Mouse (Mus musculus) liver, embryonic 14.5 days (tissue): ENCODE results near the gene Ppargc1a. TPM values are rescaled to one million over a fixed set of nuclear protein-coding genes. Genes with fewer than 3 reads are reported as not detected.
A peak's percentile ranks its signal among the peaks of the same experiment; 100 is the strongest.

ENCODE experiments used
- ATAC-seq: fragments of 200-750 bp; cut with Nextera tagmentation; 2 replicates; pipeline ENCODE4 v1.8.0; 2017; ENCODE audit warnings: moderate number of reproducible peaks, mild to moderate bottlenecking, moderate library complexity; ENCODE audit not compliant: insufficient read depth
- DNase-seq, 3 experiments: peaks; one replicate each; pipeline ENCODE4 v3.0.0-alpha.2; 2012 to 2013; ENCODE audit warnings: low read depth in 3 of 3, low spot score in 3 of 3
- H3K27ac ChIP-seq: fragments of 300-500 bp; sonication (generic); 2 replicates; pipeline ENCODE4 v1.5.1; 2014; ENCODE audit warnings: moderate library complexity, mild to moderate bottlenecking, control low read depth, inconsistent platforms
- H3K27me3 ChIP-seq: fragments of 300-500 bp; sonication (generic); 2 replicates; pipeline ENCODE4 v1.6.1; 2014; ENCODE audit warnings: mild to moderate bottlenecking, low read length, moderate library complexity; ENCODE audit not compliant: control insufficient read depth, insufficient read depth
- H3K36me3 ChIP-seq: fragments of 300-500 bp; sonication (generic); replicated peaks from 2 replicates; pipeline ENCODE4 v1.6.1; 2014; ENCODE audit warnings: low read depth; ENCODE audit not compliant: control insufficient read depth, insufficient read depth
- H3K4me1 ChIP-seq, 2 experiments: fragments of 200-500 bp in 1 of 2; fragments of 300-500 bp in 1 of 2; sonication (generic) in 1 of 2; replicated peaks; 2 replicates each; pipeline ENCODE4 v1.6.1; 2012 to 2014; ENCODE audit warnings: antibody characterized with exemption in 1 of 2, inconsistent platforms in 1 of 2, low read length in 1 of 2; ENCODE audit not compliant: control insufficient read depth in 2 of 2, insufficient read depth in 2 of 2
- H3K4me2 ChIP-seq: fragments of 300-500 bp; sonication (generic); 2 replicates; pipeline ENCODE4 v1.6.1; 2014; ENCODE audit warnings: low read depth, mild to moderate bottlenecking, control low read depth, moderate library complexity
- H3K4me3 ChIP-seq, 2 experiments: fragments of 200-500 bp in 1 of 2; fragments of 300-500 bp in 1 of 2; sonication (generic) in 1 of 2; 2 replicates each; pipeline ENCODE4 v1.5.1; 2012 to 2014; ENCODE audit warnings: low read depth in 2 of 2, low read length in 2 of 2, mild to moderate bottlenecking in 2 of 2, control low read depth in 1 of 2, inconsistent platforms in 1 of 2, moderate library complexity in 1 of 2; ENCODE audit not compliant: insufficient read depth in 1 of 2
- H3K9ac ChIP-seq: fragments of 300-500 bp; sonication (generic); replicated peaks from 2 replicates; pipeline ENCODE4 v1.6.1; 2014; ENCODE audit warnings: mild to moderate bottlenecking, control low read depth, moderate library complexity
- H3K9me3 ChIP-seq: fragments of 300-500 bp; sonication (generic); 2 replicates; pipeline ENCODE4 v1.6.1; 2016; ENCODE audit warnings: low read length, mixed read lengths; ENCODE audit not compliant: control insufficient read depth
- CTCF ChIP-seq: IDR thresholded peaks from 2 replicates; pipeline ENCODE4 v1.5.1; 2016; ENCODE audit warnings: antibody characterized with exemption, low read depth, control low read depth
- EP300 ChIP-seq: IDR thresholded peaks from 2 replicates; pipeline ENCODE4 v1.6.1; 2016; ENCODE audit warnings: antibody characterized with exemption, low read depth
- WGBS: fragments of 180-500 bp; shearing (Covaris S2); extraction: QIAGEN DNeasy Blood & Tissue Kit; methylation state at CpG from one replicate; pipeline ENCODE4 v1.1.7; 2014; ENCODE audit not compliant: insufficient replicate concordance; 5-methylcytosine and 5-hydroxymethylcytosine counted together
- polyA plus RNA-seq, 2 experiments: library from polyadenylated mRNA; depleted of rRNA in 1 of 2; stranded (reverse) in 1 of 2; unstranded in 1 of 2; fragments of >200 nt; fragmentation: Nextera tagmentation in 1 of 2; extraction: Ambion mirVana in 1 of 2; gene quantifications; 2 replicates each; pipeline versions ENCODE4 v1.2.1 to v1.2.3; 2012 to 2014

Gene Ppargc1a
- polyA plus RNA-seq, 2 experiments: 0.99 to 1.9 TPM

DNA sequence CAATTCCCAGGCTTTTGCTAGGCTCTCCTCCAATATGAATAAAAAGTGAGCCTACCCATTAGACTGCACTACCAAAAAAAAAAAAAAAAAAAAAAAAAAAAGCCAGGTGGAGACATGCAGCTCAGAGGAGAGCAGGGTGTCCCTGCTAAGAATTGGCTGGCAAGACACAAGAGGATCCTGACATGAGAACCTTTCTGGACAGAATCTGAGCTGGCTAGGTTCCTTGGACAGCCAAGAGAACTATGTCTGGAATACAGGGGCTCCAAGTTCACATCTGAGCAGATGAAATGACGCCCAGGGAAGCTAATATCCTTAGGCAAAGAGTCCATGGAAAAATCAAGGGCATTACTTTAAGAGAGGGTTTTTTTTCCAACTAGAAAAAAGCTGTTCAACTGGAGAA lies 33.1 kb downstream of the Ppargc1a start:
- Histone ChIP-seq H3K36me3 (no peaks in the 10 kb centered on the region), H3K4me2 (no peak overlapping the region), H3K27ac (no peak overlapping the region), H3K9ac (no peak overlapping the region), H3K4me1 (no peaks in the 10 kb centered on the region), H3K27me3 (no peaks in the 10 kb centered on the region), H3K9me3 (no peaks in the 10 kb centered on the region), H3K4me3 (no peak overlapping the region)
- TF ChIP-seq CTCF: no peak
- no peak for TF ChIP-seq EP300
- ATAC-seq (no peak), DNase-seq (no peak)
- WGBS: 31% methylated on average over 1 of the region's 1 CpGs

- Histone ChIP-seq H3K4me2 (no peak overlapping the region), H3K9ac (no peak overlapping the region), H3K27me3 (no peaks in the 10 kb centered on the region), H3K36me3 (no peaks in the 10 kb centered on the region), H3K9me3 (no peaks in the 10 kb centered on the region), H3K4me3 (no peak overlapping the region), H3K4me1 (peaks cover 0 to 3% of the 10 kb centered on the region in 2 experiments; a peak in 1 of 4 replicates), H3K27ac (no peak overlapping the region)
- 45% methylated on average over 1 of the region's 1 CpGs for WGBS
- ATAC-seq: no peak
- no peak for DNase-seq
- TF ChIP-seq EP300 (no peak), CTCF (no peak)
Observed at GRCm38 (mm10) chr5:51531286-51531685, 36.2 kb downstream of the Ppargc1a start.

DNA sequence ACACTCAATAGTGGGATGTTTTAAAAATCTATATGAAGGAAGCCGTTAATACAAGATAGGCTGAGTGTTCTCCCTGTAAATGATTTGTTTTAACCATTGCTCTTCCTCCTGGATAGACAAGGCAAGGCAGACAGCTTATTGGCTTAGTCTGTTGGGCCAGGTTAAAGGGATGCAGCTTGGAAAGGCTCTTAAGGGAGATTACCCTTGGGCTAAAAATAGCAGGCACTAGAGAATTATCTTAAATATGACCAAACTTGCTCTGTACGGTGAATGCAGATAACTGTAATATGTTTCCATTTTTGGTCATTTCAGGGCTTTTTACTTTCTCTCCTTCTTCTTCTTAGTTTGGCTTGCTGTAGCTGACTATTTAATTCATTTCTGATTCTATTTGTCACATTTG lies 38.1 kb downstream of the Ppargc1a start:
- no peaks in the 10 kb centered on the region for H3K9me3 ChIP-seq
- WGBS: 34% methylated on average over 2 of the region's 2 CpGs

DNA sequence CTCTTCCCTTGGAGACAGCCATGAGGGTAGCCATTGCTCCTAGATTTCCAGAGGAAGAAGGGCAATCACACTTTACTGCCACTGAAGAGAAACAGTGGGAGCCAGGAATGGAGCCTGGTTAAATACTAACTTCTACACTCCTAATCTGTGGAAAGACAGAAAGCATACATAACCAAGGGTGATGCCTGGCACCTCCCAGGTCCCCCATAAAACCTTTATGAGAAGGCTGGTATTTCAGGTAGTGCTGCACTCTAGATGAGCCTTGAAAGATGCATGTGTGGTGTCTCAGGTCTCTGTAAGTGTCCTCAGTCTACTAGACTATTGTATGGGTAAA lies 39.4 kb downstream of the Ppargc1a start:
- no peak for TF ChIP-seq CTCF
- no peak for TF ChIP-seq EP300
- Histone ChIP-seq H3K9ac (no peak overlapping the region), H3K27me3 (no peaks in the 10 kb centered on the region), H3K27ac (no peak overlapping the region), H3K36me3 (no peaks in the 10 kb centered on the region), H3K4me1 (peaks cover 0 to 3% of the 10 kb centered on the region in 2 experiments; a peak in 1 of 4 replicates), H3K4me3 (no peak overlapping the region), H3K4me2 (no peak overlapping the region), H3K9me3 (no peaks in the 10 kb centered on the region)
- ATAC-seq: 0 out of 2 replicates have a peak, but pooled peaks have one; percentile 33
- DNase-seq: no peak

More for the DNA sequence above, 38.1 kb downstream of the Ppargc1a start:
- ATAC-seq: no peak
- no peaks in the 10 kb centered on the region for H3K36me3 ChIP-seq
- H3K4me2 ChIP-seq: no peak overlapping the region
- DNase-seq: no peak
- H3K4me3 ChIP-seq: no peak overlapping the region
- H3K27ac ChIP-seq: no peak overlapping the region
- no peak for TF ChIP-seq CTCF
- TF ChIP-seq EP300: no peak
- no peak overlapping the region for H3K9ac ChIP-seq
- H3K4me1 ChIP-seq: peaks cover 0 to 3% of the 10 kb centered on the region in 2 experiments; a peak in 1 of 4 replicates
- H3K27me3 ChIP-seq: no peaks in the 10 kb centered on the region

- H3K9me3 ChIP-seq: no peaks in the 10 kb centered on the region
- DNase-seq (peak; percentile 17 to 22 (median 20)), ATAC-seq (peak; percentile 66)
- H3K4me3 ChIP-seq: no peak overlapping the region
- H3K36me3 ChIP-seq: no peaks in the 10 kb centered on the region
- H3K27ac ChIP-seq: no peak overlapping the region
- H3K9ac ChIP-seq: no peak overlapping the region
- no peak for TF ChIP-seq CTCF
- no peaks in the 10 kb centered on the region for H3K27me3 ChIP-seq
- peaks cover 0 to 3% of the 10 kb centered on the region in 2 experiments; a peak in 1 of 4 replicates for H3K4me1 ChIP-seq
- WGBS: 45% methylated on average over 5 of the region's 5 CpGs
- H3K4me2 ChIP-seq: no peak overlapping the region; the same call in 1 of the 2 replicates
Observed at GRCm38 (mm10) chr5:51527498-51528164, 39.9 kb downstream of the Ppargc1a start.
